Mouse (Mus musculus): ENCODE results near the gene Nox1. TPM values are rescaled to one million over a fixed set of nuclear protein-coding genes. Genes with fewer than 3 reads are reported as not detected.

Gene Nox1
- polyA plus RNA-seq, 2 experiments = 0.06 TPM; not detected in 1

GRCm38 (mm10) chrX:134174699-134175098, 47.1 kb downstream of the Nox1 start:
- no peak overlapping the region for H3K4me3 ChIP-seq (replicated peaks; ENCODE audit: low read length)
- no peaks in the 10 kb centered on the region for H3K9me3 ChIP-seq (ENCODE audit: control insufficient read depth, low read length)
- no peak overlapping the region for H3K4me2 ChIP-seq (replicated peaks; ENCODE audit: low read depth, low read length, severe bottlenecking)
- 92% methylated on average over 1 of the region's 1 CpGs for WGBS
- DNase-seq (ENCODE audit: low spot score) = no peak
- TF ChIP-seq POLR2A (IDR thresholded peaks at IDR 0.05; ENCODE audit: borderline replicate concordance, extremely low read depth, insufficient read depth, insufficient read length) = no peak
- H3K27me3 ChIP-seq (ENCODE audit: control insufficient read depth, insufficient read depth, low read length) = no peaks in the 10 kb centered on the region
- H3K27ac ChIP-seq (replicated peaks; ENCODE audit: low read depth, low read length) = no peak overlapping the region
- H3K4me1 ChIP-seq (ENCODE audit: control insufficient read depth, insufficient read depth, low read length) = no peaks in the 10 kb centered on the region
- no peak for ATAC-seq (ENCODE audit: low FRiP score, low read depth)
- H3K36me3 ChIP-seq (ENCODE audit: control insufficient read depth, insufficient read depth, low read length) = no peaks in the 10 kb centered on the region
- H3K9ac ChIP-seq (ENCODE audit: low read depth, low read length, severe bottlenecking) = no peak overlapping the region

GRCm38 (mm10) chrX:134170584-134170983, 51.2 kb downstream of the Nox1 start:
- Histone ChIP-seq H3K9me3 (ENCODE audit: control insufficient read depth, low read length) (no peaks in the 10 kb centered on the region), H3K9ac (ENCODE audit: low read depth, low read length, severe bottlenecking) (no peak overlapping the region), H3K4me3 (replicated peaks; ENCODE audit: low read length) (no peak overlapping the region), H3K4me1 (ENCODE audit: control insufficient read depth, insufficient read depth, low read length) (no peaks in the 10 kb centered on the region), H3K4me2 (replicated peaks; ENCODE audit: low read depth, low read length, severe bottlenecking) (no peak overlapping the region), H3K27ac (replicated peaks; ENCODE audit: low read depth, low read length) (no peak overlapping the region), H3K36me3 (ENCODE audit: control insufficient read depth, insufficient read depth, low read length) (no peaks in the 10 kb centered on the region), H3K27me3 (ENCODE audit: control insufficient read depth, insufficient read depth, low read length) (no peaks in the 10 kb centered on the region)
- no peak for DNase-seq (ENCODE audit: low spot score)
- WGBS = 97% methylated on average over 1 of the region's 1 CpGs
- TF ChIP-seq POLR2A (IDR thresholded peaks at IDR 0.05; ENCODE audit: borderline replicate concordance, extremely low read depth, insufficient read depth, insufficient read length) = no peak
- ATAC-seq (ENCODE audit: low FRiP score, low read depth) = no peak

GRCm38 (mm10) chrX:134163484-134163883, 58.3 kb downstream of the Nox1 start:
- Histone ChIP-seq H3K4me3 (replicated peaks; ENCODE audit: low read length) (no peak overlapping the region), H3K9ac (ENCODE audit: low read depth, low read length, severe bottlenecking) (no peak overlapping the region), H3K36me3 (ENCODE audit: control insufficient read depth, insufficient read depth, low read length) (no peaks in the 10 kb centered on the region), H3K27ac (replicated peaks; ENCODE audit: low read depth, low read length) (no peak overlapping the region), H3K4me1 (ENCODE audit: control insufficient read depth, insufficient read depth, low read length) (peaks cover 3% of the 10 kb centered on the region; the same call in 1 of the 2 replicates), H3K27me3 (ENCODE audit: control insufficient read depth, insufficient read depth, low read length) (0 out of 2 replicates have a peak, but pooled peaks cover 3% of the 10 kb centered on the region), H3K4me2 (replicated peaks; ENCODE audit: low read depth, low read length, severe bottlenecking) (no peak overlapping the region), H3K9me3 (ENCODE audit: control insufficient read depth, low read length) (no peaks in the 10 kb centered on the region)
- no peak for TF ChIP-seq POLR2A (IDR thresholded peaks at IDR 0.05; ENCODE audit: borderline replicate concordance, extremely low read depth, insufficient read depth, insufficient read length)
- ATAC-seq (ENCODE audit: low FRiP score, low read depth) (no peak), DNase-seq (ENCODE audit: low spot score) (no peak)
- WGBS = 65% methylated on average over 4 of the region's 4 CpGs

- H3K27me3 ChIP-seq (ENCODE audit: control insufficient read depth, insufficient read depth, low read length) = 0 out of 2 replicates have a peak, but pooled peaks cover 3% of the 10 kb centered on the region
- no peaks in the 10 kb centered on the region for H3K9me3 ChIP-seq (ENCODE audit: control insufficient read depth, low read length)
- no peak overlapping the region for H3K9ac ChIP-seq (ENCODE audit: low read depth, low read length, severe bottlenecking)
- H3K27ac ChIP-seq (replicated peaks; ENCODE audit: low read depth, low read length) = no peak overlapping the region
- no peak for DNase-seq (ENCODE audit: low spot score)
- peak overlapping the region; percentile 18 for H3K4me3 ChIP-seq (replicated peaks; ENCODE audit: low read length)
- peak overlapping the region; percentile 45 for H3K4me2 ChIP-seq (replicated peaks; ENCODE audit: low read depth, low read length, severe bottlenecking)
- no peak for TF ChIP-seq POLR2A (IDR thresholded peaks at IDR 0.05; ENCODE audit: borderline replicate concordance, extremely low read depth, insufficient read depth, insufficient read length)
- WGBS = 30% methylated on average over 11 of the region's 11 CpGs
- H3K4me1 ChIP-seq (ENCODE audit: control insufficient read depth, insufficient read depth, low read length) = peaks cover 3% of the 10 kb centered on the region; the same call in 1 of the 2 replicates
- no peak for ATAC-seq (ENCODE audit: low FRiP score, low read depth)
- no peaks in the 10 kb centered on the region for H3K36me3 ChIP-seq (ENCODE audit: control insufficient read depth, insufficient read depth, low read length)
Measured at GRCm38 (mm10) chrX:134162826-134163225, 58.9 kb downstream of the Nox1 start.

- no peak for DNase-seq (ENCODE audit: low spot score)
- peak within 1 kb of the TSS; percentile 45 for H3K4me2 ChIP-seq (replicated peaks; ENCODE audit: low read depth, low read length, severe bottlenecking)
- H3K36me3 ChIP-seq (ENCODE audit: control insufficient read depth, insufficient read depth, low read length) = no peaks in the 10 kb centered on the region
- H3K4me1 ChIP-seq (ENCODE audit: control insufficient read depth, insufficient read depth, low read length) = peaks cover 3% of the 10 kb centered on the region; the same call in 1 of the 2 replicates
- ATAC-seq (ENCODE audit: low FRiP score, low read depth) = no peak
- H3K9ac ChIP-seq (ENCODE audit: low read depth, low read length, severe bottlenecking) = no peak within 1 kb of the TSS
- H3K27me3 ChIP-seq (ENCODE audit: control insufficient read depth, insufficient read depth, low read length) = 0 out of 2 replicates have a peak, but pooled peaks cover 3% of the 10 kb centered on the region
- no peak for TF ChIP-seq POLR2A (IDR thresholded peaks at IDR 0.05; ENCODE audit: borderline replicate concordance, extremely low read depth, insufficient read depth, insufficient read length)
- no peaks in the 10 kb centered on the region for H3K9me3 ChIP-seq (ENCODE audit: control insufficient read depth, low read length)
- peak within 1 kb of the TSS; percentile 18 for H3K4me3 ChIP-seq (replicated peaks; ENCODE audit: low read length)
- H3K27ac ChIP-seq (replicated peaks; ENCODE audit: low read depth, low read length) = no peak within 1 kb of the TSS
- 36% methylated on average over 16 of the region's 16 CpGs for WGBS
Measured at GRCm38 (mm10) chrX:134162043-134162720, 59.6 kb downstream of the Nox1 start, which contains the start of gene Xkrx. Gene Xkrx, minus strand, starts transcription at chrX:134162076.

Measured in limb, embryonic 14.5 days (tissue).